Mouse (Mus musculus): ENCODE data around the gene 4930415O20Rik.

DNA sequence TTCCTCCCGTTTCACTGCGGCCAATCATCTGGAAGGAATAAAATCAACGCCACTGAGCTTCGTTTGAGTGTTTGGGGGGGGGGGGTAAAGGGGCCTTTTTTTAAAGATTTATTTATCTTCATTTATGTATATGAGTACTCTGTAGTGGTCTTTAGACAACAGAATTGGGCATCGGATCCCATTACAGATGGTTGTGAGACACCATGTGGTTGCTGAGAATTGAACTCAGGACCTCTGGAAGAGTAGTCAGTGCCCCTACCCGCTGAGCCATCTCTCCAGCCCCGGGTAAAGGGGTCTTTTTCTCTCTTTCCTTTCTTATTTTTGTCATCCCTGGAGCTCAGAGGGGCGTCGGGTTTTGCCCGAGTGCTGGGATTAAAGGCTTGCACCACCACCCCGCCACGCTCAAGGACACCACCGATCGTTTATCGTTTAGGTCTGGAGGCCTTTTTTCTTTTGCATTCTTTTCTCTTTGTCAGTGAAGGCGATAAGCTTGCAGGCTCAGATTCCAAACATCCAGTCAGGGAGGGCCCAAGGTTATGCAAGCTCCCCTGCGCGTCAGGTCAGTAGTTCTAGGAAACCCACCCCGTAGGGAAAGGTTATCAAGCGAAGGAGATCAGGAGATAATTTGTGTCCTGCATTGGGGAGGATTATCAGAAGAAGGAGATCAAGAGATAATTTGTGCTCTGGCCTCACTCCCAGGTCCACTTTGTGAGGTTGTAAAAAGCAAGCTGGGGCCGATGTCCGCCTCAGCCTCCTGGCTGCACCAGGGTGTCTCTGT is 2.4 kb upstream of the 4930415O20Rik start:
- TF ChIP-seq POLR2A (IDR thresholded peaks at IDR 0.05; ENCODE audit: borderline replicate concordance, extremely low read depth, low read depth, low read length) (no peak), CTCF (IDR thresholded peaks at IDR 0.05; ENCODE audit: insufficient read depth, low read length) (no peak)
